ENCODE assay signal across 25 mouse cellular contexts in genomic region chr11:72770816-72771215, GRCm38 (mm10).
"Had no signal": no experiment of that assay in that cellular context is flagged by ENCODE, and none has a peak within 500 bp of the region (broad histone marks: within the 10 kb centered on the region; RNA-seq: fewer than 3 reads in every experiment).

No protein-coding gene starts in this region.

- H3K4me1 ChIP-seq: heart, embryonic 12.5 days; hindbrain, embryonic 12.5 days; limb, embryonic 13.5 days; limb, embryonic 15.5 days had no signal

- DNase-seq: forebrain, postnatal 0 days; gastrocnemius, postnatal 14 days; gastrocnemius, postnatal 36 days; heart, adult 11 months; heart, adult 2 months; heart, postnatal 10 days; heart, postnatal 4 days; kidney, adult 18-20 months; kidney, adult 8-10 months; kidney, postnatal 10 days; kidney, postnatal 25 days; kidney, postnatal 4 days; layer of hippocampus, postnatal 36 days; left cerebral cortex, postnatal 4 days had no signal

- ATAC-seq: hindbrain, embryonic 16.5 days; inflammation-experienced regulatory T-cells, adult 6 months; intestine, embryonic 15.5 days; intestine, postnatal 0 days had no signal

- H3K27ac ChIP-seq: heart, adult 2 months; hindbrain, embryonic 10.5 days; hindbrain, embryonic 12.5 days; hindbrain, embryonic 14.5 days; intestine, embryonic 15.5 days; layer of hippocampus, adult 2 months; limb, embryonic 13.5 days; limb, embryonic 15.5 days had no signal

- H3K36me3 ChIP-seq: intestine, embryonic 15.5 days had no signal

- H3K4me3 ChIP-seq: heart, adult 2 months; heart, embryonic 12.5 days; hindbrain, embryonic 10.5 days; hindbrain, embryonic 12.5 days; intestine, embryonic 15.5 days; layer of hippocampus, adult 2 months; limb, embryonic 13.5 days; limb, embryonic 15.5 days had no signal

- H3K9me3 ChIP-seq: heart, embryonic 12.5 days; hindbrain, embryonic 10.5 days; hindbrain, embryonic 12.5 days; intestine, embryonic 15.5 days; limb, embryonic 13.5 days; limb, embryonic 15.5 days had no signal

- H3K27me3 ChIP-seq: heart, embryonic 12.5 days; hindbrain, embryonic 12.5 days; intestine, embryonic 15.5 days; limb, embryonic 13.5 days; limb, embryonic 15.5 days had no signal

- H3K4me2 ChIP-seq: heart, embryonic 12.5 days; hindbrain, embryonic 12.5 days; hindbrain, embryonic 14.5 days; intestine, embryonic 15.5 days; limb, embryonic 13.5 days; limb, embryonic 15.5 days had no signal

- H3K9ac ChIP-seq: forebrain, postnatal 0 days; heart, embryonic 12.5 days; hindbrain, embryonic 12.5 days; hindbrain, embryonic 14.5 days; intestine, embryonic 15.5 days; limb, embryonic 13.5 days; limb, embryonic 15.5 days had no signal
